Mouse (Mus musculus): ENCODE results near the gene Hip1.
"Not testable (repeated sequence)": the region's sequence is repeated elsewhere in the genome, so short reads cannot be mapped to it uniquely, and the experiment has no call there.

Gene Hip1

DNA sequence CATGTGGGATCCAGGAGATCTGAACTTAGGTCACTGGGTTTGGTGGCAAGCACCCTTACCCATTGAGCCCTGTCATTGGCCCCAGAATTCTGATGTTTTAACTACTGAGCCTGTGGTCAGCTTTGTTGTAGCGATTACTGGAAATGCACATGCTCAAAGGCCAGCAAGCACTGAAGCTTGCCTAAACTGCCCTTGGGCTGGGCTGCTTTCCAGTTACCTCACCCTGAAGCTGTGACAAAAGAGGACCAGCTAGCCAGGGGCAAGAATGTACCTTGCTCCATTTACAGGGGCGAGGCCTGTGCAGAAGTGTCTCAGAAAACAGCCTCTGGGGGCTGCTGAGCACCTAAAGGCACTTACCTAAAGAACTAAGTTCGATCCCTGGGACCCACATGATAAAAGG is 51.8 kb downstream of the Hip1 start:
- no peak for DNase-seq (ENCODE audit: low read depth, low spot score)

DNA sequence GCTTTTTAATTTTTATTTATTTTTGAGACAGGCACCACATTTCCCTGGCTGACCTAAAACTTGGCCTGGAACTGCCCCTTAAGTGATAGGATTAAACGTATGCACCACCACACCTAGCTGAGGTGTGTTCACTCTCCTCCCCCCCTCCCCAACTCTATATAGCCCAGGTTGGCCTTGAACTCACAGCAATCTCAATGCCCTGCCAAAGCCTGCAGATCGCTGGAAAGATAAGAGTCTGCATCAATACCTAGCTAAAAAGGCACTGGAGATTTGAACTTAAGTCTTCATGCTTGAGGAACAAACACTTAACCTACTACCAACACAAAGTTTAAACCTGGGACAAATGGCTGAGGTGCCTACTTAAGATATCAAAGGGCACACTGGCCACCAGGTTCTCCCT is 52.8 kb downstream of the Hip1 start:
- DNase-seq (ENCODE audit: low read depth, low spot score), result no peak

DNA sequence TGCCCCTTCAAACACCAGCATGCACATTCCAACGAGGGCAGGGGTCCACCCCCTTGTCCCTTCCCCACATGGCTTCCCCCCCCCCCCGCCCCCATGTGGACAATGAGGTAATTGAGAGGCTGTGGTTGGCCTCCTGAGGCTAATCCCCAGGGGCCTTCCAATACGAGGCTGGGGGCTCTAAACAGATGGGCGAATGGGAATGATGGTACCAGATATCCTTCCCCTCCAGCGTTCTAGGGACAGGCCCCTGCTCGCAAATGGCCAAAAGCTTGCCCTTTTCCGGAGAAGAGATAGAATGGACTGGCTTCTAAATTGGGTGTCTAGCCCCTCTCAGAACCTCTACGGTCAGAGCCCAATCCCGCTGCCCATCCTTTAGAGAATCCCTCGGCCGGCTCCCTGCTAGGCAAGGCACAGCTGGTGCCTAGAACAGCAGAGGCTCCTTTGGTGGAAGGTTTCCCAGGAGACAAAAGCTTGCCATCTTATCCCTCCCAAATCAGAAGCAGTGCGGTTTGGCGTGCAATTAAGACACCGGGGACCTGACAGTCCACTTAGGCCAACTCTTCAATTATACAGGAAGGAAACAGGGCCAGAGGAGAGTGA is 55.1 kb downstream of the Hip1 start:
- DNase-seq (ENCODE audit: low read depth, low spot score), result no peak

DNA sequence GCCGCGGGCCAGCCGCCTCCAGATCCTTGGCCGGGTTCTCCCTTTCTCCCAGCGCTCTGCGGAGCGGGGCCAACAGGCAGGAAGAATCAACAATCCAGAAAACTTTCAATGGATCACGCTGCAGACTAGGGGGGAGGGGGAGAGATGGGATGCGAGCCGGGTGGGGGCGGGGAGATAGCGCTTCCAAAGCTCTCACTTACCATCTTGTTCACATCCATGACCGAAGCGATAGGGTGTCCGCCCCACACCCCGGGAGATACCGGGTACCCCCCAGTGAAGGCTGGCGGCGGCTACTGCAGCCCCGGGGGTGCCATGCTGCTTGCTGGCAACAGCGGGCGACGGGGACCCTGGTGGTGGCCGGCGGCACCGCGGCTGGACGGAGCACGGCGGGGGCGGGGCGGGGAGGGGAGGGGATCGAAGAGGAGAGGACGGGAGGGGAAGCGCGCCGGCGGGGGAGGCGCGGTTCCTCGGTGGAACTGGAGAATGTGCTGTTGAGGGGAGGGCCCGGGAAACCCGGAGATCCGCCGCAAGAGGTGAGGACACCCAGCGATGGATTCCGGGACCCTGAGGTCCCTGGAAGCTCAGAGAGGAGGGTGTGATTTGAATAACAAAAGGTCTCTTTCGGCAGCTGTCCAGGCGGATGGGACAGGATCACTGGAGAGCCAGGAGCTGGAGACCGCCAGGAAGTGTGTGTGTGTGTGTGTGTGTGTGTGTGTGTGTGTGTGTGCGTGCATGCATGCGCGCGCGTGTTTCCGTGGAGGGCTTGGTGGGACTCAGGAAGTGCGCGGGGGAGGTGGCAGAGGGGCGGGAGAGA is 55.8 kb downstream of the Hip1 start:
- DNase-seq (ENCODE audit: low read depth, low spot score), result peak; percentile 47

DNA sequence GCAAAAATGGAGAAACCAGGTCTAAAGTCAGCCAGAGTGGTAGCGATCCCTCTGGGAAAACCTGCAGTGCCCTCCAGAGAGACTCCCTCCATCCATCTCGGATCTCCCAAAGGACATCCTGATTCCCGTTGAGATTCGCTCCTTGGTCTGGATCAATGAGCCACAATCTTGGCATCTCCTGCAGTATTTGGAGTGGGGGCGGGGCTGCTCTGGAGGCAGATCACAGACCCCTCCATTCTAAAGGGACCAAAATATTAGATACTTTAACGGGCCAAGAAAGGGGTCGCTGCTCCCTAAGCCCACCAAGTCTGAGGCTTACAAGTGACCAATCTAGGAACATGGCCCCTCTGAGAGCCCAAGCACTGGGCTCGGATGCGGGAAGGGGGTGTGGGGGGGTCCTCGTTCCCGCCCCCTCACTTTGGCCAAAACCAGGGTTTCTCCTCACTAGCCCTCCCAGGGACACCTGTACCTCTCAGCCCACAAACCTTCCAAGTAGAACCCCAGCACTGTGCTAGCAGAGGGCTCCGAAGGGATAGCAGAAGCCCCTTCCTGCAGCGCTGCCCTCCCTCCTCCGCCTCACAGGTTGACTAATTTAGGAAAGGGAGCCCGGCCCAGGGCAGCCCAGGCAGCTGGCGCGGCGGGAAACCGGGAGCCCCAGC is 56.6 kb downstream of the Hip1 start:
- DNase-seq (ENCODE audit: low read depth, low spot score), result no peak

DNA sequence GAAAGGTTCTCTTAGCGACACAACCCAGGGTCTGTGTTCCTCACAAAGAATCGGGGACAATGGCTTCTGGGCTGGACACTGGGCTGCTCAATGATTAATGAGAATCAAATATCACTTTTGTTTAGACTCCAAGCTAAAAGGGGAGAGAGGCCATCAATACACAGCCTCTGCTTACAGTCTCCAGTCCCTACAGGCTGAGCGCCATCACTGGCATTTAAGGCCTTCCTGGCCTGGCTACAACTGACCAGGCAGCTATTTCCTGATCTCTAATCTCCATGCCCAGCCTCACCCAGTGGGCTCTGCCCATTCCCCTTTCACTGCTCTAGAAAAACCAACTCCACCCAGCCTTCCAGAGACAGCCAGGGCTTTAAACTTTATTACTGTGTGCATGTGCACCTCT is 59.6 kb downstream of the Hip1 start:
- DNase-seq (ENCODE audit: low read depth, low spot score), result no peak

DNA sequence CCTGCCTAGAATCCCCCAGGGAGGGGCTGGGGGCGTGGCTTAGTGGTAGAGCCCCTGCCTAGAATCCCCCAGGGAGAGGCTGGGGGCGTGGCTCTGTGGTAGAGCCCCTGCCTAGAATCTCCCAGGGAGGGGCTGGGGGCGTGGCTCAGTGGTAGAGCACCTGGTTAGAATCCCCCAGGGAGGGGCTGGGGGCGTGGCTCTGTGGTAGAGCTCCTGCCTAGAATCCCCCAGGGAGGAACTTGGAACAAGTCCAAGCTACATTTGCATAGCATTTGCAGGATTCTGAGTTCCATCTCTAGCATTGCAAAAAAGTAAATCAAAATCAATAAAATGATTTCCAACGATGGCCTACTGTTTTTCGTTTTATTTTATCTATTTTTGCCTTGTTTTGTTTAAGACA is 61.1 kb downstream of the Hip1 start:
- DNase-seq (ENCODE audit: low read depth, low spot score), result not testable (repeated sequence)

DNA sequence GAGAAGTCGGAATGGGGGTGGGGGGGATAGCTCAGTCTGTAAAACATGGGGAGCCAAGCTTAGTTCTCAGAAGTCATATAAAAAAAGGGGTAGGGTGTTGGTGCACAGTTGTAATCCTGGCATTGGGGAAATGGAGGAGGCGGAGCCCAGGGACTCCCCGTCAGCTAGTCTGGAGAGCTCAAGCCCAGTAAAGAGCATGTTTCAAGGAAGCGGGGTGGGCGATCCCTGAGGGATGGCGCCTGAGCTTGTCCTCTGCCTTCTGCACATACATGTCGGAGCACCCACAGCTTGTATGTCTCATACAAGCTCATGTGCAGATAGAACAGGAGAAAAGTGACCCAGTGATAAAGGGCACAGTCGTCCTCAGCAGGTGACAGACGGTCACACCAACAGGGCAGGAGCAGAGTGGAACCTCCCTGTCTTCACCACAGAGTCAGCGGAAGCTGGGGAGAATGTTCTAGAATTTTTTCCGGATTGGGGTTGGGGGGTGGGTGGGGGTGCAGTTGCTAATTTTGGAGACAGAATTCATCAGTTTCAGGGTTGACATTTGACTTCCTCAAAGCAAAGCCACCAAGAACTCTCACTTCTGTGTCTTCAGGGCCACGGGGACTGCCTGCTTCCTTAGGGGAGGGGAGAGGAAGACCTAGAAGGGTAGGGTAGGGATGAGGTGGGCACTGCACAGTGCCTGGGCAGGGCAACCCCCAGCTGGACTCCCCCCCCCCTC is 65.9 kb downstream of the Hip1 start:
- DNase-seq (ENCODE audit: low read depth, low spot score), result no peak

DNA sequence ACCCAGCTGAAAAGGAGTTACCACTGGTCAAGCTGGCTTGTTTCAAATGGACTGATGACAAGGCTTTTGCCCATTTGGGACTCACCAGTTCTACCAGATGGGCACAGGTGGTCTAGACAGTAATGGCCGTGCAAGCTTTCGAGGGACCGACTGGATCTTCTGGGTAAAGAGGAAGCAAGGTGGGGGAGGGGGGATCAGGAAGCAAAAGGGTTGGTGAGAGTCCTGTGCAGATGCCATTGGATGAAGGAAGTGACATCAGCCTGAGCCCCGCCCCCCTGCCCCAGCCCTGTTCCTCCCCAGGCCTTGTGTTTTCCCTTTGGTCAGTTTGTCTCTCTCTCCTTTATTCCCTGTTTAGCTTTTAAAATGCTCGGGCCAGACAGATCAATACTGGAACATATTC is 68.7 kb downstream of the Hip1 start:
- no peak for DNase-seq (ENCODE audit: low read depth, low spot score)

DNA sequence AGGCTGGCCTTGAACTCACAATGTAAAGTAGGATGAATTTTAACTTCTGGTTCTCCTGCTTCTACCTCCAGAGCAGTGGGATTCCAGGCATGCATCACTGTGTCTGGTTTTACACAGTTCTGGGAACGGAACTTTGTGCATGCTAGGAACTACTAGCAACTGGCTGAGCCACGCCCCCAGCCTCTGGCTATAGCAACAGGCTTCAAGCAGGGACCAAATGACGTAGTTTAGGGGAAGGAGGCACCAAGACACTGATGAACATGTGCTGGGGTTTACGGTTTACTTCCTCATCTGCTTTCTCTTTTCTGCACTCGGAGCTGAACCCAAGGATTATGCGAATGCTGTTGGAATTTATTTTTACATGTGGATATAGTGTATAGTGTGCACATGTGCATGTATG is 72.5 kb downstream of the Hip1 start:
- DNase-seq (ENCODE audit: low read depth, low spot score), result no peak

DNA sequence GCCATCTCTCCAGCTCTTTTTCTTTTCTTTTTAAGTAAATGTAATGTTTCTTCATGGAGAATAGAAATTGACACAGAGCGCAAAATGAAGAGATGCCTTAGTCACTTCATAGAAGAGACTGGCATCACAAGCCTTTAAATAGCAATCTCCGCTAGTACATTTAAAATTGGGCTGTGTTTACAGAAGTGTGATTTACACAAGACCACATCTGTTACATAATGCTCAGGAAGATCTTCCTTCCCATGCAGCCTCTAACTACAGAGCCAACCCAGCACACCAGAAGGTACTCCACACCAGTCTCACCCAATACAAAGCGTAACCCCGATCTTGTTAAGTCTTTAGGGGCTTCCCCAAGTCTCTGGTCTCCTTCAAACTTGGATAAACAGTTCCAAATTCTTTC is 73.2 kb downstream of the Hip1 start:
- peak; percentile 59 for DNase-seq (ENCODE audit: low read depth, low spot score)

DNA sequence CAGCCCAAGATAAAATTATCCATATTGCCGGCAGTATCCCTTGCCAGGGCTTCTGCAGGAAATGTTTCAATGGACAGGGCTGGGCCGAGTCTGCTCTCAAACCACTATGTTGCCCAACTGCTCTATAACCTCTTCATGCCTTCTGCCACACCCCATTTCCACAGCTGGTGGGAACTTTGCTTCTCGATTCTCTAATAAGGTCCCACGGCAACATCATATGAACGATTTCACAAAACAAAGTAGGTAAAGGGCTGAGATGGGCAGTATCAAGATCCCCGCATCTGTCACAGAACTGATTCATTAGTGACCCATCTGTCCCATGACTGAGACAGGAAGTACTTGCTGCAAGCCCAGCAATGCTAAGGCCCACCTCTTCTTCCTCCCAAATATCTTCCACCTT is 76.6 kb downstream of the Hip1 start:
- DNase-seq (ENCODE audit: low read depth, low spot score), result no peak

DNA sequence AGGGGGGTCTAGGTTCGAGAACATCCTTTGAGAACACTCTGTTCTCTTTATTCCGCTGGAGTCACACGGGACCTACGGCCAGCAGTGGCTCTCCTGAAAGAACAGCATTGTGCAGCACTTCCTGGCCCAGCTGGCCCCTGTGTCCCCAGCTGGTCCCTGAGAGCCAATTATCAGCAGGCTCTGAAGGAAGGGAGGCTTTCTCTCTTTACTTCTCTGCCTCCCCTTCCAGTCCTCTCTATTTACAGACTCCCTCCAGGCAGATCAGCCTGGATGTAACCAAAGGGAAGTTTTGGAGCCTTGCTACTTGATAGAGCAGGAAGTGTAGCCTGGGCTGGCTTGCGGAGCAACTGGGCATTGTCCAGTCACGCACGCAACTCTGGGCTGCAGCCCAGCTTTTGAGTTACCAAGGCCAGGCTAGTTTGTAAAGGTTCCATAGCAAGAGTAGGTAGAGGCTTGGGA is 79.1 kb downstream of the Hip1 start:
- no peak for DNase-seq (ENCODE audit: low read depth, low spot score)

DNA sequence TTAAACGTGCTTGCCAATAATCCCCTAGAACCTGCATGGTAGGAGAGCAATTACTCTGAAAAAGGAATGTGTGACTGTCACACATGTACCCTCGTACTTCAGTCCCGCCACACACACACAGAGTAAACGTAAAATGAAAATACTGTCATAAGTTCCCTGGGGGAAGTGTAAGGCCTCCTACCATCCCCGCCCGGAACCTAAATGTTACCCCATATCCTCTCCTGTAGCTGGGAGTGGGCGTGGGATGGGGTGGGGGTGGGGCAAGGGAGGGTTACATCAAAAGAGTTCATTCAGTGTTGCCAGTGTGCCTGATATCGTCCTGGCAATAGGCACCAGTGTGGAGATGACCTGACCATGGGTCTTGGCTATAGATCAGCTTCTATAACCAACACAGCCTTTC is 81.5 kb downstream of the Hip1 start:
- DNase-seq (ENCODE audit: low read depth, low spot score), result no peak

DNA sequence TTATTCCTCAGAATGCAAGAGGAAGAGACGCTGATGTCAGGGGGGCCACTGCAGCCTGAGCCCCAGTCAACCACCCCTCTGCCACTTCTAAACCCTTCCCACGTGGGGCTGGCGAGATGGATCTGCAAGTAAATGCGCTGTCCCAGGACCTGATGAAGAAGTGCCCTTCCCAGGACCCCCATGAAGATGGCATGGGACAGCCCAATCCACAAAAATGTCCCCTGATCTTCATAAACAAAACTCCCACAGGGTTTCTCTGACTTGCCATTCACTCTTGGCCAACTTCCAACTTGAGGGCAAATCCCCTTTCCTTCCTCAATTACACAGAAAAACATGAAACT is 84.1 kb downstream of the Hip1 start:
- no peak for DNase-seq (ENCODE audit: low read depth, low spot score)

DNA sequence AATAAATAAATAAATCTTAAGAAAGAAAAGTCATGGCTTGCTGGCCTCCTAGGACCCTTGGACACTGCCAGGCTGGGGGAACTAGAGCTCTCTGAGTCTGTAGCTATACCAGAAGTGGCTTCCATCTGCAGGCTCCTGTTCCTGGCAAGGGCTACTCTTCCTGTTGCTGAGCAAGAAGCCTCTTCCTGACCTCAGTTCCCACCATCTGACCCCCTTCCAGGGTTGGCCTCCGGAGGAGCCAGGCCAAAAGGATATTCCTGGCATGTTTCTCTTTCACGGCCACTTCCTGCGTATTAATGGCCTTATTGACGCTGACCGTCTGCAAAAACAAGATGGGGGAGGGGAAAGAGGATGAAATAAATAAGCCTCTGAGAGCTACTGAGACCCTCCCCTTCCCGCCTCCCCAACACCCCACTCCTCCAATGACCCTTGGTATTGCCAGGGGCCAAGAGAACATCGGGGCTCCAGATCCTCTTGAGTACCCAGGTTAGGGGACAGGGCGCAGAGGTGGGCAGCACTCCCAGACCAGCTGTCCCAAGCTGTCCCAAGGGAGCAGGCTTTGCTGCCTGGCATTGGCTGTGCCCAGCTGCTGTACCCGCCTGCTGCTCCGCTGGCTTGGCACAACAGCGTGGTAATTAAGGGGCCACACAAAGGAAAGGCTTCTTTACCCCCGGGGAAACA is 84.6 kb downstream of the Hip1 start:
- DNase-seq (ENCODE audit: low read depth, low spot score), result no peak

DNA sequence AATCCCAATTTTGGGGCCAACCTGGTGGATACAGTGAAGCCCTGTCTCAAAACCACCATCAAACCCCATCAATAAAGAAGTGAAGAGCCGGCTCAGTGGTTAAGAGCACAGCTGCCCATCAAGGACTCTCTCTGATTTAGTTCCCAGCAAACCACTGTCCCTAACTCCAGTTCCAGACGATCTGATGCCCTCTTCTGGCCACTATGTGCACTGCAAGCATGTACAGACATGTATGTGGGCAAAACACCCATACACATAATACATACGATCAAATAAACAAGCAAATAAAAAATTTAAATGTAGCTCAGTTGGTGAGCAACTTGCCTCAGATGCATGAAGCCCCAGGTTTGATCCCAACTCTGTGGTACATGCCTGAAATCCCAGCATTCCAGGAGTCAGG is 85.4 kb downstream of the Hip1 start:
- DNase-seq (ENCODE audit: low read depth, low spot score), result no peak

DNA sequence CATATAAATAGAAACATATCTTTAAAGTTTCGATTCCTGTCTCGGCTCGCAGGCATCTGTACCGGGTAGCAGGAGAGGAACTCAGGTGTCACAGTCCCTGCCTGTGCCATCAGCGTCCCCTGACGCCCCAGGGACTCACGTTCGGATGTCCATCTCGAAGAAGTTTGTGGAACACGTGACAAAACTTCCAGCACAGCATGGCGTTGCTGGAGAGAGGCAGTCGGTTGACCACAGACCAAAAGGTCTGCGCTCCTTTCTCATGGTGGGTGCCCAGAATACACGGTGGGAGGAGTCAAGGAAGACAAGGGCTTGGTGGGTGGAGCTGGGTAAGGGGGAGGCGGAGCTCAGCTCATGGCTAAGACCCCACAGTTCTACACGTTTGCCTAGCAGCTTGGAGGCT is 87.0 kb downstream of the Hip1 start:
- no peak for DNase-seq (ENCODE audit: low read depth, low spot score)

DNA sequence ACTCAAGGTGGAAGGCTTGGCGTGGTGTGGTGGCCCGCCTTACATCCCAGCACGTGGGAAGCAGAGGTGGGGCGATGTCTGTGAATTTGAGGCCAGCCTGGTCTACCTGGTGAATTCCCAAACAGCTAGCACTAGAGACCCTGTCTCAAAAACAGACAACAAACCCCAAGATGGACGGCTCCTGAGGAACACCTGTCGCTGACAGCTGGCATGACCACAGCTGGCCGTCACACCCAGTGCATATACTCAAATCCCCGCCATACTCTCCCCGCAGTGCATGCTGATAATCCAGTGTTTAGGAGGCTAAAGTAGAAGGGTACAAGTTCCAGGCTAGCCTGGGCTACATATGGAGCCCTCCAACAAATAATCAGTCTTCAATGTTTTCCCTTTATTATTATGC is 88.4 kb downstream of the Hip1 start:
- DNase-seq (ENCODE audit: low read depth, low spot score), result no peak

DNA sequence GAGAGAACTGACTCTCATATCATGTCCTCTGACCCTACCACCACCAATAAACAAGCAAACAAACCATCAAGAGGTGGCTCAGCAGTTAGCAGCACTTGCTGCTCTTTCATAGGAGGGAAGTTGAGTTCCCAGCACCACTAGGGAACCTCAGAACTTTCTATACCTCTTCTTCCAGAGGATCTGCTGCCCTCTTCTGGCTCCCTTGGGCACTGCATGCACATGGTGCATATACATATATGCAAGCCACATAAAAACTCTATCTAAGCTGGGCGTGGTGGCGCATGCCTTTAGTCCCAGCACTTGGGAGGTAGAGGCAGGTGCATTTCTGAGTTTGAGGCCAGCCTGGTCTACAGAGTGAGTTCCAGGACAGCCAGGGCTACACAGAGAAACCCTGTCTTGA is 90.7 kb downstream of the Hip1 start:
- DNase-seq (ENCODE audit: low read depth, low spot score), result no peak

DNA sequence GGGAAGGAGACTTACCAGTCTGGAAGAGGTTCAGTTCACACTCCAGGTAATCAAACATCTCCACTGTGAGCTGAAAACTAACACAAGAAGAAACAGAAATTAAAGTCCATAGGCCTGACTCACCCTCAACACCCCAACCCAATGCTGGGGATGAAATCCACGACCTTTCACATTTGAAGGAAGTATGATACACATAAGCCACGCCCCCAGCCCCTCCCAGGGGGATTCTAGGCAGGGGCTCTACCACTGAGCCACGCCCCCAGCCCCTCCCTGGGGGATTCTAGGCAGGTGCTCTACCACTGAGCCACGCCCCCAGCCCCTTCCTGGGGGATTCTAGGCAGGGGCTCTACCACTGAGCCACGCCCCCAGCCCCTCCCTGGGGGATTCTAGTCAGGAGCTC is 93.4 kb downstream of the Hip1 start:
- not testable (repeated sequence) for DNase-seq (ENCODE audit: low read depth, low spot score)

DNA sequence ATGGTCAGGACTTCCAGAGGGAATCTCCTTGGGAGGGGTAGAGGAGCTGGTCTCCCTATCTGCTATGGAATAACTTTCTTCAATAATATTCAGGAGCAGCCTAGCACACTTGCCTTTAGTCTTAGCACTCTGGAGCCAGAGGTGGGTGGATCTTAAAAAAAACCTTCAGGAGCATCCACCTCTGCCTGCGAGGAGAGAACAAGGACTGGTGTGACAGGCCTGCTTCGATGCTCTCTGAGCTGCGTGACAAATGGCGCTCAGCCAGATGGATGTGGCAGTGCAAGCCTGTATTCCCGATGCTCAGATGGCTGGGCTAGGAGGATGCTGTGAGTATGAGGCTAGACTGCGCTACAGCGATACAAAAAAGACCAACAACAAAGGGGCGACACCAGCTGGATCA is 93.8 kb downstream of the Hip1 start:
- DNase-seq (ENCODE audit: low read depth, low spot score), result peak; percentile 58
